In genomic region chr5:35958681-35959080, GRCm38 (mm10) we compare ENCODE assay signal across 10 mouse cellular contexts.
A peak's percentile ranks its signal among the peaks of the same experiment; 100 is the strongest.
DNase-seq lines count a peak whose midpoint lies in the region; ATAC-seq and TF ChIP-seq lines count a peak whose summit lies in the region.
"Had no signal": no experiment of that assay in that cellular context is flagged by ENCODE, and none has a peak within 500 bp of the region (broad histone marks: within the 10 kb centered on the region; RNA-seq: fewer than 3 reads in every experiment).

No protein-coding gene starts in this region.

- no peak for TF ChIP-seq POLR2A in bone marrow, adult 2 months (IDR thresholded peaks at IDR 0.05; ENCODE audit: borderline replicate concordance, control insufficient read depth, low read depth, low read length)

- no peak for ATAC-seq in midbrain, postnatal 0 days (ENCODE audit: low FRiP score)
- no peak for ATAC-seq in midbrain, embryonic 15.5 days (replicated peaks)
- ATAC-seq: intestine, embryonic 16.5 days had no signal

- WGBS in midbrain, postnatal 0 days, result 72% methylated on average over 2 of the region's 2 CpGs
- WGBS in midbrain, embryonic 15.5 days, result 83% methylated on average over 2 of the region's 2 CpGs
- WGBS in bone marrow, adult 2 months, result 65% methylated on average over 2 of the region's 2 CpGs

- H3K4me1 ChIP-seq in midbrain, postnatal 0 days (ENCODE audit: insufficient read depth, low read length), result no peaks in the 10 kb centered on the region
- no peaks in the 10 kb centered on the region for H3K4me1 ChIP-seq in midbrain, embryonic 15.5 days
- peaks cover 2% of the 10 kb centered on the region; the same call in 1 of the 2 replicates for H3K4me1 ChIP-seq in bone marrow, adult 2 months (ENCODE audit: control insufficient read depth, insufficient read depth, low read length)

- H3K36me3 ChIP-seq in midbrain, postnatal 0 days (ENCODE audit: insufficient read depth, low read length), result peaks cover 35% of the 10 kb centered on the region
- H3K36me3 ChIP-seq in midbrain, embryonic 15.5 days (replicated peaks), result peaks cover 18% of the 10 kb centered on the region; the same call in 1 of the 2 replicates

- H3K9ac ChIP-seq in midbrain, postnatal 0 days (replicated peaks; ENCODE audit: low read length, poor library complexity, severe bottlenecking), result no peak overlapping the region
- H3K9ac ChIP-seq in midbrain, embryonic 15.5 days, result no peak overlapping the region

- DNase-seq in kidney, postnatal 10 days, result peak; percentile 49
- no peak for DNase-seq in kidney, adult 18-20 months
- DNase-seq in midbrain, postnatal 0 days (ENCODE audit: low spot score), result peak; percentile 59
- peak; percentile 35 for DNase-seq in thymus, postnatal 0 days (ENCODE audit: low spot score)
- DNase-seq in yolk sac, embryonic 10.5 days (ENCODE audit: low spot score), result no peak
- DNase-seq: cerebellum, postnatal 25 days; heart, postnatal 10 days had no signal

- no peak overlapping the region for H3K4me3 ChIP-seq in midbrain, postnatal 0 days (ENCODE audit: low read depth, low read length)
- no peak overlapping the region for H3K4me3 ChIP-seq in midbrain, embryonic 15.5 days
- no peak overlapping the region for H3K4me3 ChIP-seq in bone marrow, adult 2 months (replicated peaks; ENCODE audit: control insufficient read depth, low read depth, low read length)

- H3K9me3 ChIP-seq in midbrain, postnatal 0 days (ENCODE audit: low read length), result no peaks in the 10 kb centered on the region
- H3K9me3 ChIP-seq in midbrain, embryonic 15.5 days, result no peaks in the 10 kb centered on the region

- H3K27me3 ChIP-seq in midbrain, postnatal 0 days (ENCODE audit: insufficient read depth, low read length), result no peaks in the 10 kb centered on the region
- H3K27me3 ChIP-seq in midbrain, embryonic 15.5 days (replicated peaks), result no peaks in the 10 kb centered on the region

- peak; percentile 63 for TF ChIP-seq CTCF in midbrain, postnatal 0 days (IDR thresholded peaks at IDR 0.05)
- TF ChIP-seq CTCF in bone marrow, adult 2 months (IDR thresholded peaks at IDR 0.05; ENCODE audit: control insufficient read depth, insufficient read depth, low read length), result peak; percentile 29; the same call in 1 of the 2 replicates

- no peak overlapping the region for H3K4me2 ChIP-seq in midbrain, postnatal 0 days (ENCODE audit: low read depth, low read length, poor library complexity, severe bottlenecking)
- no peak overlapping the region for H3K4me2 ChIP-seq in midbrain, embryonic 15.5 days

- no peak overlapping the region for H3K27ac ChIP-seq in midbrain, postnatal 0 days (ENCODE audit: low read depth, low read length)
- H3K27ac ChIP-seq in midbrain, embryonic 15.5 days, result no peak overlapping the region
- H3K27ac ChIP-seq in bone marrow, adult 2 months (ENCODE audit: control insufficient read depth, insufficient read depth, low read depth, low read length, poor library complexity), result no peak overlapping the region

Comparison
In these comparisons a context has a peak if more than half of its experiments do, and no peak if none do; other contexts are left out.
1. DNase-seq: peak in kidney, postnatal 10 days (single experiment), midbrain, postnatal 0 days (single experiment) and thymus, postnatal 0 days (single experiment); none in kidney, adult 18-20 months (single experiment) and yolk sac, embryonic 10.5 days (single experiment).